Mouse (Mus musculus): ENCODE data around the gene Cntrob. TPM values are rescaled to one million over a fixed set of nuclear protein-coding genes. Genes with fewer than 3 reads are reported as not detected.

Gene Cntrob
- polyA plus RNA-seq, 1 experiment: not detected

- no peak for TF ChIP-seq CTCF (IDR thresholded peaks at IDR 0.05; ENCODE audit: insufficient read depth, low read depth, low read length)
- TF ChIP-seq POLR2A (IDR thresholded peaks at IDR 0.05; ENCODE audit: insufficient read depth, low read depth, low read length): 0 out of 2 replicates have a peak, but pooled peaks have one; percentile 32
- Histone ChIP-seq H3K27ac (ENCODE audit: insufficient read depth, low read depth, low read length) (peak overlapping the region; percentile 98), H3K4me3 (ENCODE audit: insufficient read depth, low read depth, low read length) (0 out of 2 replicates have a peak overlapping the region, but pooled peaks have one; percentile 17), H3K4me1 (ENCODE audit: control insufficient read depth, insufficient read depth, low read length) (peaks cover 25% of the 10 kb centered on the region)
- 4% methylated on average over 10 of the region's 10 CpGs for WGBS
These were observed 57.3 kb downstream of the Cntrob start for GRCm38 (mm10) chr11:69266253-69266652.

- Histone ChIP-seq H3K27ac (ENCODE audit: insufficient read depth, low read depth, low read length) (peak overlapping the region; percentile 95), H3K4me1 (ENCODE audit: control insufficient read depth, insufficient read depth, low read length) (peaks cover 29% of the 10 kb centered on the region), H3K4me3 (ENCODE audit: insufficient read depth, low read depth, low read length) (no peak overlapping the region)
- WGBS: 54% methylated on average over 9 of the region's 9 CpGs
- TF ChIP-seq POLR2A (IDR thresholded peaks at IDR 0.05; ENCODE audit: insufficient read depth, low read depth, low read length): no peak
- no peak for TF ChIP-seq CTCF (IDR thresholded peaks at IDR 0.05; ENCODE audit: insufficient read depth, low read depth, low read length)
These were observed 58.2 kb downstream of the Cntrob start for GRCm38 (mm10) chr11:69265410-69265809.

GRCm38 (mm10) chr11:69264276-69264675 lies 59.3 kb downstream of the Cntrob start:
- TF ChIP-seq POLR2A (IDR thresholded peaks at IDR 0.05; ENCODE audit: insufficient read depth, low read depth, low read length): no peak
- no peak for TF ChIP-seq CTCF (IDR thresholded peaks at IDR 0.05; ENCODE audit: insufficient read depth, low read depth, low read length)
- WGBS: 65% methylated on average over 2 of the region's 2 CpGs
- Histone ChIP-seq H3K4me3 (ENCODE audit: insufficient read depth, low read depth, low read length) (no peak overlapping the region), H3K27ac (ENCODE audit: insufficient read depth, low read depth, low read length) (no peak overlapping the region), H3K4me1 (ENCODE audit: control insufficient read depth, insufficient read depth, low read length) (peaks cover 32% of the 10 kb centered on the region)

GRCm38 (mm10) chr11:69260111-69260510 lies 63.5 kb downstream of the Cntrob start:
- H3K4me1 ChIP-seq (ENCODE audit: control insufficient read depth, insufficient read depth, low read length): peaks cover 18% of the 10 kb centered on the region
- no peak for TF ChIP-seq POLR2A (IDR thresholded peaks at IDR 0.05; ENCODE audit: insufficient read depth, low read depth, low read length)
- TF ChIP-seq CTCF (IDR thresholded peaks at IDR 0.05; ENCODE audit: insufficient read depth, low read depth, low read length): no peak
- 57% methylated on average over 1 of the region's 1 CpGs for WGBS
- H3K27ac ChIP-seq (ENCODE audit: insufficient read depth, low read depth, low read length): peak overlapping the region; percentile 17; the same call in 1 of the 2 replicates
- H3K4me3 ChIP-seq (ENCODE audit: insufficient read depth, low read depth, low read length): no peak overlapping the region

GRCm38 (mm10) chr11:69258287-69258686 lies 65.3 kb downstream of the Cntrob start:
- H3K4me1 ChIP-seq (ENCODE audit: control insufficient read depth, insufficient read depth, low read length): peaks cover 16% of the 10 kb centered on the region
- H3K27ac ChIP-seq (ENCODE audit: insufficient read depth, low read depth, low read length): no peak overlapping the region
- no peak overlapping the region for H3K4me3 ChIP-seq (ENCODE audit: insufficient read depth, low read depth, low read length)
- 50% methylated on average over 5 of the region's 5 CpGs for WGBS
- TF ChIP-seq POLR2A (IDR thresholded peaks at IDR 0.05; ENCODE audit: insufficient read depth, low read depth, low read length) (no peak), CTCF (IDR thresholded peaks at IDR 0.05; ENCODE audit: insufficient read depth, low read depth, low read length) (peak; percentile 58; the same call in 1 of the 2 replicates)

GRCm38 (mm10) chr11:69257807-69258206 lies 65.8 kb downstream of the Cntrob start:
- 43% methylated on average over 4 of the region's 4 CpGs for WGBS
- Histone ChIP-seq H3K4me1 (ENCODE audit: control insufficient read depth, insufficient read depth, low read length) (peaks cover 19% of the 10 kb centered on the region), H3K27ac (ENCODE audit: insufficient read depth, low read depth, low read length) (no peak overlapping the region), H3K4me3 (ENCODE audit: insufficient read depth, low read depth, low read length) (no peak overlapping the region)
- TF ChIP-seq CTCF (IDR thresholded peaks at IDR 0.05; ENCODE audit: insufficient read depth, low read depth, low read length) (no peak), POLR2A (IDR thresholded peaks at IDR 0.05; ENCODE audit: insufficient read depth, low read depth, low read length) (no peak)

GRCm38 (mm10) chr11:69257072-69257471 lies 66.5 kb downstream of the Cntrob start:
- no peak for TF ChIP-seq POLR2A (IDR thresholded peaks at IDR 0.05; ENCODE audit: insufficient read depth, low read depth, low read length)
- no peak for TF ChIP-seq CTCF (IDR thresholded peaks at IDR 0.05; ENCODE audit: insufficient read depth, low read depth, low read length)
- H3K27ac ChIP-seq (ENCODE audit: insufficient read depth, low read depth, low read length): no peak overlapping the region
- H3K4me1 ChIP-seq (ENCODE audit: control insufficient read depth, insufficient read depth, low read length): peaks cover 19% of the 10 kb centered on the region
- WGBS: 73% methylated on average over 2 of the region's 2 CpGs
- H3K4me3 ChIP-seq (ENCODE audit: insufficient read depth, low read depth, low read length): no peak overlapping the region

GRCm38 (mm10) chr11:69254808-69255207 lies 68.8 kb downstream of the Cntrob start:
- no peak for TF ChIP-seq CTCF (IDR thresholded peaks at IDR 0.05; ENCODE audit: insufficient read depth, low read depth, low read length)
- TF ChIP-seq POLR2A (IDR thresholded peaks at IDR 0.05; ENCODE audit: insufficient read depth, low read depth, low read length): no peak
- Histone ChIP-seq H3K4me3 (ENCODE audit: insufficient read depth, low read depth, low read length) (no peak overlapping the region), H3K4me1 (ENCODE audit: control insufficient read depth, insufficient read depth, low read length) (peaks cover 13% of the 10 kb centered on the region), H3K27ac (ENCODE audit: insufficient read depth, low read depth, low read length) (no peak overlapping the region)
- 84% methylated on average over 5 of the region's 5 CpGs for WGBS

- peaks cover 5% of the 10 kb centered on the region for H3K4me1 ChIP-seq (ENCODE audit: control insufficient read depth, insufficient read depth, low read length)
- TF ChIP-seq CTCF (IDR thresholded peaks at IDR 0.05; ENCODE audit: insufficient read depth, low read depth, low read length): no peak
- H3K27ac ChIP-seq (ENCODE audit: insufficient read depth, low read depth, low read length): no peak overlapping the region
- no peak overlapping the region for H3K4me3 ChIP-seq (ENCODE audit: insufficient read depth, low read depth, low read length)
- WGBS: 31% methylated on average over 9 of the region's 9 CpGs
These were observed 70.4 kb downstream of the Cntrob start for GRCm38 (mm10) chr11:69253131-69253530.

GRCm38 (mm10) chr11:69251953-69252352 lies 71.6 kb downstream of the Cntrob start:
- TF ChIP-seq CTCF (IDR thresholded peaks at IDR 0.05; ENCODE audit: insufficient read depth, low read depth, low read length) (no peak), POLR2A (IDR thresholded peaks at IDR 0.05; ENCODE audit: insufficient read depth, low read depth, low read length) (no peak)
- Histone ChIP-seq H3K27ac (ENCODE audit: insufficient read depth, low read depth, low read length) (no peak overlapping the region), H3K4me3 (ENCODE audit: insufficient read depth, low read depth, low read length) (no peak overlapping the region), H3K4me1 (ENCODE audit: control insufficient read depth, insufficient read depth, low read length) (peaks cover 5% of the 10 kb centered on the region)
- 88% methylated on average over 7 of the region's 7 CpGs for WGBS
